Comparison of ENCODE assay signal across 10 mouse cellular contexts in genomic region chr8:44800827-44801273, GRCm38 (mm10).
DNase-seq lines count a peak whose midpoint lies in the region; ATAC-seq and TF ChIP-seq lines count a peak whose summit lies in the region.
"Had no signal": no experiment of that assay in that cellular context is flagged by ENCODE, and none has a peak within 500 bp of the region (broad histone marks: within the 10 kb centered on the region; RNA-seq: fewer than 3 reads in every experiment).

No protein-coding gene starts in this region.

- intact Hi-C loops in gastrocnemius, adult 2 months (cut with DNase I): no loop called here

- WGBS in heart, embryonic 10.5 days: 26% methylated on average over 6 of the region's 6 CpGs
- 7% methylated on average over 6 of the region's 6 CpGs for WGBS in kidney, embryonic 14.5 days

- H3K9ac ChIP-seq in kidney, embryonic 14.5 days (ENCODE audit: low read depth, low read length): no peak overlapping the region

- ATAC-seq in kidney, embryonic 14.5 days (ENCODE audit: low FRiP score, low TSS enrichment): peak; percentile 51

- no peak for TF ChIP-seq CTCF in gastrocnemius, adult 2 months (IDR thresholded peaks at IDR 0.05)

- no peak overlapping the region for H3K4me3 ChIP-seq in gastrocnemius, adult 2 months
- H3K4me3 ChIP-seq in heart, embryonic 10.5 days: no peak overlapping the region
- no peak overlapping the region for H3K4me3 ChIP-seq in kidney, embryonic 14.5 days (ENCODE audit: low read length)
- H3K4me3 ChIP-seq: myocyte had no signal

- H3K4me2 ChIP-seq in kidney, embryonic 14.5 days (replicated peaks; ENCODE audit: low read depth, low read length): no peak overlapping the region; the same call in 1 of the 2 replicates

- DNase-seq in gastrocnemius, adult 2 months: peak; percentile 18
- no peak for DNase-seq in gastrocnemius, postnatal 10 days
- no peak for DNase-seq in heart, embryonic 10.5 days (ENCODE audit: low spot score)
- DNase-seq in lung, postnatal 4 days: peak; percentile 17 to 50
- no peak for DNase-seq in frontal cortex, postnatal 10 days (ENCODE audit: low spot score in 2 of 2)
- DNase-seq in layer of hippocampus, postnatal 14 days (ENCODE audit: low spot score in 2 of 2): no peak
- no peak for DNase-seq in layer of hippocampus, adult 8-10 months (ENCODE audit: low spot score in 2 of 2)
- DNase-seq: cerebellum, postnatal 14 days had no signal

- H3K36me3 ChIP-seq in heart, embryonic 10.5 days: no peaks in the 10 kb centered on the region
- H3K36me3 ChIP-seq in kidney, embryonic 14.5 days (ENCODE audit: control insufficient read depth, insufficient read depth, low read length): no peaks in the 10 kb centered on the region

- no peak overlapping the region for H3K27ac ChIP-seq in gastrocnemius, adult 2 months
- H3K27ac ChIP-seq in heart, embryonic 10.5 days: peak overlapping the region; percentile 47; the same call in 1 of the 2 replicates
- H3K27ac ChIP-seq in kidney, embryonic 14.5 days (ENCODE audit: low read depth, low read length): peak overlapping the region; percentile 71

- no peaks in the 10 kb centered on the region for H3K9me3 ChIP-seq in heart, embryonic 10.5 days
- no peaks in the 10 kb centered on the region for H3K9me3 ChIP-seq in kidney, embryonic 14.5 days (ENCODE audit: control insufficient read depth, low read length)

- peaks cover 15% of the 10 kb centered on the region for H3K4me1 ChIP-seq in heart, embryonic 10.5 days
- peaks cover 23% of the 10 kb centered on the region for H3K4me1 ChIP-seq in kidney, embryonic 14.5 days (ENCODE audit: control insufficient read depth, insufficient read depth, low read length)

- H3K27me3 ChIP-seq in heart, embryonic 10.5 days (ENCODE audit: insufficient read depth, poor library complexity, severe bottlenecking): no peaks in the 10 kb centered on the region
- H3K27me3 ChIP-seq in kidney, embryonic 14.5 days (ENCODE audit: control insufficient read depth, insufficient read depth, low read length): no peaks in the 10 kb centered on the region

Comparison
In these comparisons a context has a peak if more than half of its experiments do, and no peak if none do; other contexts are left out.
1. DNase-seq: peak in gastrocnemius, adult 2 months (single experiment) and lung, postnatal 4 days (2 of 2); none in gastrocnemius, postnatal 10 days (single experiment), heart, embryonic 10.5 days (single experiment), frontal cortex, postnatal 10 days (0 of 2), layer of hippocampus, postnatal 14 days (0 of 2) and layer of hippocampus, adult 8-10 months (0 of 2).